Mouse (Mus musculus) lung, adult 2 months (tissue): ENCODE measurements around the gene Ilf3. TPM values are rescaled to one million over a fixed set of nuclear protein-coding genes. Genes with fewer than 3 reads are reported as not detected.
A peak's percentile ranks its signal among the peaks of the same experiment; 100 is the strongest.

Experiments
- DNase-seq: peaks from one replicate; pipeline ENCODE4 v3.0.0; 2022
- H3K4me1 ChIP-seq: fragments of 200-500 bp; 2 replicates; pipeline ENCODE4 v1.6.1; 2011; ENCODE audit warnings: low read length; ENCODE audit not compliant: control insufficient read depth, insufficient read depth
- H3K4me3 ChIP-seq: fragments of 200-500 bp; replicated peaks from 2 replicates; pipeline ENCODE3; 2011; ENCODE audit warnings: low read depth, mild to moderate bottlenecking, control low read depth, low read length; ENCODE audit errors: extremely low read depth
- CTCF ChIP-seq: fragments of 200-500 bp; IDR thresholded peaks from 2 replicates; pipeline ENCODE4 v1.5.1; 2011; ENCODE audit warnings: mild to moderate bottlenecking, low read length, control low read depth; ENCODE audit not compliant: insufficient read depth
- POLR2A ChIP-seq: fragments of 200-500 bp; IDR thresholded peaks from 2 replicates; pipeline ENCODE4 v1.6.1; 2011; ENCODE audit warnings: low read depth, mild to moderate bottlenecking, control low read depth, low read length, borderline replicate concordance; ENCODE audit errors: extremely low read depth
- WGBS: fragments of 180-500 bp; shearing (Covaris S2); methylation state at CpG from one replicate; pipeline ENCODE4 v1.1.7; 2018; 5-methylcytosine and 5-hydroxymethylcytosine counted together
- polyA plus RNA-seq: library from polyadenylated mRNA; depleted of rRNA; stranded (reverse); fragments of >200 nt; gene quantifications from 2 replicates; pipeline ENCODE4 v1.2.3, GENCODE M21; 2012

The Ilf3 gene
- polyA plus RNA-seq, 1 experiment, result 35.2 TPM

- DNase-seq, result peak; percentile 78
- no peak for TF ChIP-seq CTCF
- TF ChIP-seq POLR2A, result peak; percentile 41; the same call in 1 of the 2 replicates
- H3K4me3 ChIP-seq, result peak within 1 kb of the TSS; percentile 74
- no peaks in the 10 kb centered on the region for H3K4me1 ChIP-seq
- 1% methylated on average over 53 of the region's 53 CpGs for WGBS
Observed at GRCm38 (mm10) chr9:21411669-21412550, 44.2 kb downstream of the Ilf3 start, which contains the start of gene Qtrt1. Qtrt1 (plus strand) TSS chr9:21411837.

DNA sequence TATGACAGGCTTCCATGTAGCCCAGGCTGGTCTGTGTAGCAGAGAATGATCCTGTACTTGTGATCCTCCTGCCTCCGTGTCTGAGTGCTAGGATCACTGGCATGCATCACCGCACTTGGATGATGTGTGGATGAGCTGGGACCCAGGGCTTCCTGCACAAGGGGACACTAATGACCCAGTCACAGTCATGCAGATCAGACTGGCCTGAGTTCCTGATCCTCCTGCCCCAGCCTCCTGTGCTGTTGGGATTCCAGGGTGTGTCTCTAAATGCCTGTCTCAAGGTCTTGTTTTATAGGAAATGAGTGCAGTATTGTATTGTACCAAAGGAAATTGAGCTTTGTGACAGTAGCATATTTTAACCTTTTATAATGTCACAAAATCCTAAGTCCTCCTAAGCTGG is 50.2 kb downstream of the Ilf3 start:
- H3K4me3 ChIP-seq, result no peak overlapping the region
- no peaks in the 10 kb centered on the region for H3K4me1 ChIP-seq
- no peak for TF ChIP-seq POLR2A
- no peak for TF ChIP-seq CTCF
- no peak for DNase-seq
- WGBS, result 91% methylated on average over 2 of the region's 2 CpGs

DNA sequence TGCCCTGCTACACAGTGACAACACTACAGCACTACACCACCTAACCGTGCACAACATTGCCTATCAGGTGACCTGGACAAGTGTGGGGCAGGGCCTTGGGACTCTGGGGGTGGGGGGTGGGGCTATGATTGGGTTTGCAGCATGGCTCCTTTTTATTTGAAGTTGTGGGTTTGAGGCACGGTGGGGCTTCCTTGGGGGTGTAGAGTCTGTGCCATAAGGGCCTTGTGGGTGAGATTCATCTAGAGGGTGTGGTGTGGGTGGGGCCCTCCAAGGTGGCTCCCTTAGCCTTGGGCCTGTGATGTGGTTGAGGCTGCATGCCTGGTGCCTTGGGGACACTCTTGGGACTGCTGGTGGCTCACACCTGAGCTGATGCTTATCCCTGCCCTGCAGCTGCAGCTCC is 52.0 kb downstream of the Ilf3 start:
- no peak overlapping the region for H3K4me3 ChIP-seq
- no peak for DNase-seq
- H3K4me1 ChIP-seq, result no peaks in the 10 kb centered on the region
- TF ChIP-seq CTCF (no peak), POLR2A (no peak)
- 76% methylated on average over 2 of the region's 2 CpGs for WGBS

- peaks cover 19% of the 10 kb centered on the region for H3K4me1 ChIP-seq
- no peak for TF ChIP-seq CTCF
- peak; percentile 92 for TF ChIP-seq POLR2A
- under 1% methylated on average over 82 of the region's 82 CpGs for WGBS
- DNase-seq, result peak; percentile 98
- peak within 1 kb of the TSS; percentile 91 for H3K4me3 ChIP-seq
Observed at GRCm38 (mm10) chr9:21424631-21425555, 57.2 kb downstream of the Ilf3 start, which contains the start of gene Dnm2. Dnm2 (plus strand) TSS chr9:21424908.

DNA sequence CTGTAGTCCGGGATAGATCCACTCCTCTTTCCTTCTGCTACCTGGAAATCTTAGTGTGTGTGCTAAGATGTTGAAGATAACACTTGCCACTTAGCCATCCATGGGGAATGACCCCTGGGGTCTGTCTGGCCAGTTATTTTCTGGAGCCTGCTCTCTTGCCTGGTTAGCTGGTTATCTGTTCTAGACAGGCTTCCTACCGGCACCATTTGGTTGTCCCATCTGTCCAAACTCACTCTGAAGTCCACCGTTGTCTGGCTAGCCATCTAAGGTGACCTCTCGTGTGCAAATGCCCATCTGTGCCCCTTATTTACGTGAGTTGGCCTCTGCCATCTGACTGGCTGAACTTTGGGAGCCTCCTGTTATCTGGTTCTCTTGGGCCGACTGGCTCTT is 57.9 kb downstream of the Ilf3 start:
- Histone ChIP-seq H3K4me1 (peaks cover 19% of the 10 kb centered on the region), H3K4me3 (peak overlapping the region; percentile 91)
- TF ChIP-seq CTCF, result no peak
- no peak for TF ChIP-seq POLR2A
- no peak for DNase-seq
- 0% methylated on average over 6 of the region's 6 CpGs for WGBS

- no peak for DNase-seq
- 0% methylated on average over 1 of the region's 1 CpGs for WGBS
- Histone ChIP-seq H3K4me1 (peaks cover 24% of the 10 kb centered on the region), H3K4me3 (peak overlapping the region; percentile 91)
- TF ChIP-seq POLR2A (no peak), CTCF (no peak)
Observed at GRCm38 (mm10) chr9:21426013-21426412, 58.3 kb downstream of the Ilf3 start.

GRCm38 (mm10) chr9:21426525-21426924 is 58.9 kb downstream of the Ilf3 start:
- peaks cover 25% of the 10 kb centered on the region for H3K4me1 ChIP-seq
- 48% methylated on average over 2 of the region's 2 CpGs for WGBS
- TF ChIP-seq CTCF (no peak), POLR2A (no peak)
- H3K4me3 ChIP-seq, result no peak overlapping the region
- DNase-seq, result no peak

- no peak for DNase-seq
- Histone ChIP-seq H3K4me3 (no peak overlapping the region), H3K4me1 (peaks cover 25% of the 10 kb centered on the region)
- no peak for TF ChIP-seq CTCF
- 31% methylated on average over 2 of the region's 2 CpGs for WGBS
Observed at GRCm38 (mm10) chr9:21427773-21428172, 60.1 kb downstream of the Ilf3 start.

DNA sequence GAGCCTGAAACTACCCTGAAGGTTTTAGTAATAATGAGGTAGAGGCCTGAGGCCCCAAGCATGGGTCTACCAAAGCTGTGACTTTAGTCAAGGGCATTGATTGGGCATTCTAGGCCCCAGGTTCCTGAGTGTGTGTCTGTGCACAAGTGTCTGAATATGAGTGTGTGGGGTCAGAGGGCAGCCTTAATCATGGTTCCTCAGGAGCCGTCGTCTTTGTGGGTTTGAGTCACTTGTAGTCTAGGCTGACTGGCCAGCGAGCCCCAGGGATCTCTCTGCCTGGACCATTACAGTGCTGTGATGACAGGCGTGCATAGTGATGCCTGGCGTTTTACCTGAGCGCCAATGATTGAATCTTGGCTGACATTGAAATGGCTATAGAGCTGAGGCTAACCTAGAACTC is 60.5 kb downstream of the Ilf3 start:
- 76% methylated on average over 6 of the region's 6 CpGs for WGBS
- TF ChIP-seq POLR2A (no peak), CTCF (no peak)
- H3K4me3 ChIP-seq, result no peak overlapping the region
- DNase-seq, result no peak
- peaks cover 25% of the 10 kb centered on the region for H3K4me1 ChIP-seq
